Mouse (Mus musculus) intestine, embryonic 16.5 days (tissue): ENCODE measurements at regions not wholly inside any gene's neighbourhood (a gene's known extent, or its start where the extent isn't known, plus 50 kb on each side); places are given as distances from the start of the nearest gene placed in this dataset.

Experiments
- ATAC-seq: fragments of 200-750 bp; cut with Nextera tagmentation; 2 replicates; pipeline ENCODE4 v1.8.0; 2017; ENCODE audit warnings: moderate TSS enrichment, moderate library complexity
- H3K27ac ChIP-seq: fragments of 300-500 bp; sonication (generic); 2 replicates; pipeline ENCODE4 v1.5.1; 2014; ENCODE audit warnings: mild to moderate bottlenecking, low read length
- H3K27me3 ChIP-seq: fragments of 300-500 bp; sonication (generic); replicated peaks from 2 replicates; pipeline ENCODE4 v1.6.1; 2014; ENCODE audit warnings: low read length, control low read depth, mixed read lengths; ENCODE audit not compliant: control insufficient read depth, insufficient read depth
- H3K36me3 ChIP-seq: fragments of 300-500 bp; sonication (generic); 2 replicates; pipeline ENCODE4 v1.6.1; 2014; ENCODE audit warnings: low read length, control low read depth; ENCODE audit not compliant: control insufficient read depth, insufficient read depth
- H3K4me1 ChIP-seq: fragments of 300-500 bp; sonication (generic); 2 replicates; pipeline ENCODE4 v1.6.1; 2014; ENCODE audit warnings: low read length, control low read depth, mixed read lengths; ENCODE audit not compliant: control insufficient read depth, insufficient read depth
- H3K4me2 ChIP-seq: fragments of 300-500 bp; sonication (generic); 2 replicates; pipeline ENCODE4 v1.6.1; 2014; ENCODE audit warnings: low read depth, low read length, control low read depth
- H3K4me3 ChIP-seq: fragments of 300-500 bp; sonication (generic); 2 replicates; pipeline ENCODE4 v1.5.1; 2014; ENCODE audit warnings: mild to moderate bottlenecking, low read length
- H3K9ac ChIP-seq: fragments of 300-500 bp; sonication (generic); 2 replicates; pipeline ENCODE4 v1.6.1; 2014; ENCODE audit warnings: low read depth, low read length
- H3K9me3 ChIP-seq: fragments of 300-500 bp; sonication (generic); 2 replicates; pipeline ENCODE4 v1.6.1; 2016; ENCODE audit warnings: low read length, control low read depth; ENCODE audit not compliant: control insufficient read depth
- WGBS: fragments of 180-500 bp; shearing (Covaris S2); extraction: QIAGEN DNeasy Blood & Tissue Kit; methylation state at CpG from one replicate; pipeline ENCODE4 v1.1.7; 2014; 5-methylcytosine and 5-hydroxymethylcytosine counted together

DNA sequence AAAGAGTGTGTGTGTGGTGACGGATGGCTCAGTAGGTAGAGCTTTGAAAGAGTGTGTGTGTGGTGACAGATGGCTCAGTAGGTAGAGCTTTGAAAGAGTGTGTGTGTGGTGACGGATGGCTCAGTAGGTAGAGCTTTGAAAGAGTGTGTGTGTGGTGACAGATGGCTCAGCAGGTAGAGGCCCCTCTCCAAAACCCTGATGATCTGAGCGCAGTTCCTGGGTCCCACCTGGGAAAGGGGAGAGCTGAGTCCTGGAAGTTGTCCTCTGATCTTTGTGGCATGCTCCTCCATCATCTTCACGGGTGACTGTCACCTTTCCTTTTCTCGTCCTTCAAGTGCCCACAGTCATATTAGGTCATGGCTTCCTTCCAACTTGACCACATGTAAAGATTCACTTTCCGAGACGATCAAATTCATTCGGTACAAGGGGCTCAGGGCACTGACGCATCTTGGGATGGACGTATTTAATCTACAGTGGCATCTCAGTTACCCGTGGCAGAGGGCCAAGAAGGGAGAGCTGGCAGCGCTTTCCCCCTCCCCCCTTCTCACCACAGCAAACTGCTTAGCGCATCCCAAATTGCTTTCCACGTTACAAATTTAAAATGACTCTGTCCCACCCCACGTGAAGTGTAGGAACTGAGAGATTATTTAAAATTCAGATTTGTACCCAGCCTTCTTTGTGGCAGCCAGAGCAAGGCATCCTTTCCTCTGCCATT is 363.5 kb downstream of the Med10 start:
- Histone ChIP-seq H3K4me3 (no peak overlapping the region), H3K27ac (no peak overlapping the region), H3K4me1 (no peaks in the 10 kb centered on the region), H3K4me2 (no peak overlapping the region), H3K9me3 (no peaks in the 10 kb centered on the region), H3K36me3 (no peaks in the 10 kb centered on the region), H3K9ac (no peak overlapping the region), H3K27me3 (no peaks in the 10 kb centered on the region)
- WGBS = 73% methylated on average over 15 of the region's 15 CpGs
- no peak for ATAC-seq

DNA sequence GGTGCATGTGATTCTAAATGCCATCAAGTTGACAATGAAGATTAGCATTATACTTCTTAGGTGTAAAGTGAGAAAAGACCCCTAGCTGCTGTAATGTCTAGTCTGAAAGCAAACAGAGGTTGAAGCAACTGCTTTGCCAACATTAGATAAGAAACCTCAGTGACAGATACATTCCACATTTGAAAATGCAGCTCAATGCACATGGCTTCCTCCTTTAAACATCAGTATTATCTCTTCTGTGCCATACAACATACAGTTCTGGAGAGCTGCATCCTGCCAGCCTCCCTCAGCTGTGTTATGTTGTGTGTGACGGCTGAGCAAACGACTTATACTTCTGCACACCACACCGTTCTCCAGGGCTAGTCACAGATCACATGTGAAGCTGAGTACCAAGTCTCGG is 365.6 kb downstream of the Med10 start:
- WGBS = 73% methylated on average over 4 of the region's 4 CpGs
- ATAC-seq = no peak
- no peaks in the 10 kb centered on the region for H3K27me3 ChIP-seq
- no peak overlapping the region for H3K9ac ChIP-seq
- H3K4me3 ChIP-seq = no peak overlapping the region
- no peak overlapping the region for H3K27ac ChIP-seq
- H3K4me1 ChIP-seq = no peaks in the 10 kb centered on the region
- H3K4me2 ChIP-seq = no peak overlapping the region
- no peaks in the 10 kb centered on the region for H3K9me3 ChIP-seq
- H3K36me3 ChIP-seq = no peaks in the 10 kb centered on the region

DNA sequence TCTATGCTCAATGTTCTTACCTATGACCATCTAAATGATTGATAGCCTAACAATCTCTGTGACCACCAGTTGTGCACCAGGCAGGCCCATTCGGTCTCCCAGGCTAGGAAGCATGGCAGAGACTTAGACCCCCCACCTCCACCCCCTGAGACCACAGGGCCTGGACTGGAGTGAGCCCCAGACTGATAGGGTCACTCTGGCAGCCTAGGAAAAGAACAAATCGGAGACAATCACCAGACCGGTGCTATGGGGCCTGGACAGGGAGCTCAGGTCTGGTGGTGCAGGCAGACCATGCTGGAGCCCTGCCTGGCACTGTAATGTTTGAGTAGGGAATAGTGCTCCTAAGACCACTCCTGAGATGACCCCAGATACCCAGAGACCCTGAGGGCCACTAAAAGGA is 366.7 kb downstream of the Med10 start:
- no peak overlapping the region for H3K4me2 ChIP-seq
- H3K27me3 ChIP-seq = no peaks in the 10 kb centered on the region
- H3K9me3 ChIP-seq = no peaks in the 10 kb centered on the region
- no peaks in the 10 kb centered on the region for H3K36me3 ChIP-seq
- no peak overlapping the region for H3K9ac ChIP-seq
- ATAC-seq = no peak
- WGBS = 88% methylated on average over 3 of the region's 3 CpGs
- H3K4me3 ChIP-seq = no peak overlapping the region
- no peak overlapping the region for H3K27ac ChIP-seq
- H3K4me1 ChIP-seq = no peaks in the 10 kb centered on the region

DNA sequence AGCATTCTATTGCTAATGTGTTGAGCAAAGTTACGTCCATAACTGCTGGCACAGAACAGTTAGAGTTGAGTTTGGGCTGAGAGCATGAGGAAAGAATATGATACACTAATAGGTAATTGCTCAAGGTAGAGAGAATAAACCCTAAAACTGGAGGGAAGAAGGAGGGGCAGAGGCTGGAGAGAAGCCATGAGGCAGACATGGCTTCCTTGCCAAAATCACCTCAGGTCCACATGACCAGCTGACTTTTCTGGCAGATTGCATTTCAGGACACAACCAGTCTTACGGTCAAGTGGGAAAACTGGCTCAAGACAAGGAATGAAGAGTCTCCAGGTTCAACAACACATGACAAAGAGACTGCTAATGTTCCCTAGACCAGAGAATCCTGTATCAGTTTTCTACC is 374.9 kb downstream of the Med10 start:
- no peaks in the 10 kb centered on the region for H3K27me3 ChIP-seq

DNA sequence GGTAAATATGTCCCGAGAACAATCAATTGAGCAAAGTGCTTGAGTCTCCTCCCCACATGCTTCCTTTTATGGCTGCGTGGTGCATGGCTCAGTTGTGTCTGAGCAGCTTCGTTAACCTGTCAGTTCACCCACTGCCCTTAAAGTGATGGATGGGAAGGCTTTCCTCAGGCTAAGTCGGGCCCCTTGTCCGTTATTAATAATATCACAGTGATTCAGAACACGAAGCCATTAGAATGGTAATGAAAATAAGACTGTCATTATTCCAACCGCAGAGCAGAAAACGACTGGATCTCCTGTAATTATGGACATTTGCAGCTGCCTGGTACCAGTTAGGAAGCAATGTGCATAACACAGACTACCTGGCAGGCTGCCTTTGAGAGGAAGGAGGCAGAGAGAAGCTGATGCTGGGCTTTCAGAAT is 375.9 kb downstream of the Med10 start:
- Histone ChIP-seq H3K36me3 (no peaks in the 10 kb centered on the region), H3K4me2 (no peak overlapping the region), H3K9ac (no peak overlapping the region), H3K27me3 (no peaks in the 10 kb centered on the region), H3K27ac (no peak overlapping the region), H3K9me3 (no peaks in the 10 kb centered on the region), H3K4me1 (no peaks in the 10 kb centered on the region), H3K4me3 (no peak overlapping the region)
- no peak; the same call in 1 of the 2 replicates for ATAC-seq
- 21% methylated on average over 8 of the region's 8 CpGs for WGBS

More for the DNA sequence above, 374.9 kb downstream of the Med10 start:
- ATAC-seq = no peak
- Histone ChIP-seq H3K4me3 (no peak overlapping the region), H3K4me2 (no peak overlapping the region), H3K4me1 (no peaks in the 10 kb centered on the region), H3K27ac (no peak overlapping the region), H3K9me3 (no peaks in the 10 kb centered on the region), H3K9ac (no peak overlapping the region), H3K36me3 (no peaks in the 10 kb centered on the region)
- 86% methylated on average over 2 of the region's 2 CpGs for WGBS

DNA sequence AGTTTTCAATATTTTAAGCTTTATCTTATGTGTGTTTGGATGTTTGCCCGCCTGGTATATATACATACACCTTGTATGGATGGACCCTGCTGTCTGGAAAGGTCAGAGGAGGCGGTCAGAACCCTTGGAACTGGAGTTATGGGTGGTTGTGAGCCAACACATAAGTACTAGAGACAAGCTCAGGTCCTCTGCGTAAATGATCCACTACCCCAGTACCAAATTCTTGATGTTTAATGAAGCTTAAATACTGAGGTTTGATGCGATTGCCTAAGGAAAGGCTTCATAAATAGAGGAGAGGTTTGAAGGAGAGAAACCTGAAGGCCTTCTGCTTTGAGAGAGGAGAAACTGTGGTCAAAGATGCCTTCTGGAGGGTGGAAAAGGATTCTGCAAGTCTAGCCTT is 388.8 kb downstream of the Med10 start:
- no peak overlapping the region for H3K9ac ChIP-seq
- H3K4me2 ChIP-seq = no peak overlapping the region
- no peaks in the 10 kb centered on the region for H3K36me3 ChIP-seq
- no peak for ATAC-seq
- H3K27ac ChIP-seq = no peak overlapping the region
- H3K4me1 ChIP-seq = no peaks in the 10 kb centered on the region
- no peak overlapping the region for H3K4me3 ChIP-seq
- 82% methylated on average over 4 of the region's 4 CpGs for WGBS
- H3K27me3 ChIP-seq = no peaks in the 10 kb centered on the region
- no peaks in the 10 kb centered on the region for H3K9me3 ChIP-seq

DNA sequence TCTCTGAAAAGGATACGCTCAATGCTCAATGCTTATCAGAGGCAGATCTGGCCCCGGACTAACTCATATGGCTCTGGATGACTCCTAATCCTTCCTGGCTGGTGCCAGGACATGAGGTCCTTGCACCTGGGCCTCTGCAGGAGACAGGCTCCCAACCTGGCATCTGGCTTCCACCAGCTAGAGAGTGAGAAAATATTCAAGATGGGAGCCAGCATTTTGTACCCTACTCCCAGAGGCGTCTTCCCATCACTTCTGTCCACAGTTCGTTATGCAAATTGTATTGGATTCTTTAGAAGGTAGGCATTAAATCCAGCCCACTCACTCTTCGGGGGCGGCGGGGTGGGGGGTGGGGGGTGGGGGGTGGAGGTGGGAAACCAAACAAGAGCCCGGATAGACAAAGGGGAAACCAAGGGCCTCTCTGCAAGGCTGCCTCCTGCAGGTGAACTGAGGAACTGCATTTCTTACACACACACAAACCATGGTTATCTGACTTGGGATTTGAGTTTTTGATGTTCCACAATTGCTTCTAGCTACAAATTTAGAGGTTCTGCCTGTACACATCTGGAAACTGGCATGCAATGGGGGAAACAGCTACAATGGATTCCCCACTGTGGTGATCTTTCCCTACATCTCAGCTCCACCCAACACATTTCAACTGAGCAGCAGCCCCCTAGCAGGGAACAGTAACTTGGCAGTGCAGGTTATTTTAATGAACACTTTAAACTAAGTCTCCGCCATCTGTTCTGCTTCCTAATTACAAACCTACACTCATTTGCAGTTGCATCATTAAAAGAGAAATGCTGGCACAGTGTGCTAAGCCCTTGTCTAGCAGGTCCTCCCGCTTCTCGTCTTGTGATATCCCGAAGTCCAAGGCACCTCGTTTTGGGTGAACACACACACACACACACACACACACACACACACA is 390.2 kb downstream of the Med10 start:
- Histone ChIP-seq H3K36me3 (no peaks in the 10 kb centered on the region), H3K4me2 (no peak overlapping the region), H3K9ac (no peak overlapping the region), H3K4me1 (no peaks in the 10 kb centered on the region), H3K4me3 (no peak overlapping the region), H3K9me3 (no peaks in the 10 kb centered on the region), H3K27ac (no peak overlapping the region), H3K27me3 (no peaks in the 10 kb centered on the region)
- WGBS = 81% methylated on average over 13 of the region's 13 CpGs
- ATAC-seq = no peak

DNA sequence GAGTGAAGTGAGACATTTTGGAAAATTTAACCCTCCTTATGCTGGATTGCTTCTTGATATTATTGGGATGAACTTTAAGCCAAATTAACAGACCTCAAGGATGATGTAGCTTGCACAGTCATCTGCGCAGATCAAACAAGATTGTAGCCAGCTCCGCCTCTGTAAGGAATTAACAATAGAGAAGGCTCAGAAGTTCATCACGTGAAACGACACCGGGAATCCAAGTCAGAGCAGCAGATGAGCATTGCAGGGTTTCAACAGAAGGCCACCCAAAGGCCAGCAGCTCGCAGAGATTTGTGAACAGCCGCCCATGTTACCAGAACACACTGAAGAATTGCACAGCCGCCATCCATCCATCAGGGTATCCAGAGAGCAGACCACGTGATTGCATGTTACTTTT is 391.1 kb downstream of the Med10 start:
- 84% methylated on average over 9 of the region's 9 CpGs for WGBS
- no peak for ATAC-seq

DNA sequence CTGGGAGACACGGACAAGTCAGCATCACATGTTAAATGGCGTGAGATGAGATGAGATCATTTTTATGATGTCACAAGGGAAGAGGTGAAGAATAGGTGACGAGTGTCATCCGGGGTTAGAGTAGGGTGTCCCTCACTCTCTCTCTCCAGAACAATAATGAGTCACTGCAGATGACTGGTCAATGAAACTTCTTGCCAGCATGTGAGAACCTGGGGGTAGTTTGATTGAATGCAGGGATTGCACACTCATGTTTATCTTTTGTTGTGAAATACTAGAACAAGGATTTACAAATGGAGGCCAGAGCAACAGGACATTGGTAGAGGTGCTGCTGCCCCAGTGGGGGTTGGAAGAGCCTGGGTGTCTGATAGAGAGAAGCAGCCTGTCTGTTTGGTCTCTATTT is 393.7 kb downstream of the Med10 start:
- H3K27ac ChIP-seq = no peak overlapping the region
- H3K36me3 ChIP-seq = no peaks in the 10 kb centered on the region
- no peak for ATAC-seq
- H3K9me3 ChIP-seq = no peaks in the 10 kb centered on the region
- H3K9ac ChIP-seq = no peak overlapping the region
- no peaks in the 10 kb centered on the region for H3K27me3 ChIP-seq
- no peak overlapping the region for H3K4me3 ChIP-seq
- no peak overlapping the region for H3K4me2 ChIP-seq
- H3K4me1 ChIP-seq = no peaks in the 10 kb centered on the region
- WGBS = 71% methylated on average over 4 of the region's 4 CpGs

More for the DNA sequence above, 391.1 kb downstream of the Med10 start:
- H3K4me3 ChIP-seq = no peak overlapping the region
- no peaks in the 10 kb centered on the region for H3K36me3 ChIP-seq
- no peaks in the 10 kb centered on the region for H3K27me3 ChIP-seq
- H3K4me2 ChIP-seq = no peak overlapping the region
- no peak overlapping the region for H3K27ac ChIP-seq
- H3K4me1 ChIP-seq = no peaks in the 10 kb centered on the region
- H3K9me3 ChIP-seq = no peaks in the 10 kb centered on the region
- no peak overlapping the region for H3K9ac ChIP-seq
